Mouse (Mus musculus) liver, embryonic 15.5 days (tissue): ENCODE measurements around the gene Rrp7a. TPM values are rescaled to one million over a fixed set of nuclear protein-coding genes. Genes with fewer than 3 reads are reported as not detected.
A peak's percentile ranks its signal among the peaks of the same experiment; 100 is the strongest.

ENCODE experiments used
- ATAC-seq: fragments of 200-750 bp; cut with Nextera tagmentation; 2 replicates; pipeline ENCODE4 v1.8.0; 2017; ENCODE audit warnings: moderate number of reproducible peaks, mild to moderate bottlenecking, moderate library complexity; ENCODE audit not compliant: insufficient read depth
- H3K27ac ChIP-seq: fragments of 300-500 bp; sonication (generic); replicated peaks from 2 replicates; pipeline ENCODE4 v1.5.1; 2015; ENCODE audit warnings: mild to moderate bottlenecking, inconsistent platforms
- H3K27me3 ChIP-seq: fragments of 300-500 bp; sonication (generic); 2 replicates; pipeline ENCODE4 v1.6.1; 2015; ENCODE audit warnings: mild to moderate bottlenecking, inconsistent platforms
- H3K36me3 ChIP-seq: fragments of 300-500 bp; sonication (generic); replicated peaks from 2 replicates; pipeline ENCODE4 v1.6.1; 2015; ENCODE audit warnings: moderate library complexity, mild to moderate bottlenecking, inconsistent platforms
- H3K4me1 ChIP-seq: fragments of 300-500 bp; sonication (generic); replicated peaks from 2 replicates; pipeline ENCODE4 v1.6.1; 2015; ENCODE audit warnings: inconsistent platforms
- H3K4me2 ChIP-seq: fragments of 300-500 bp; sonication (generic); 2 replicates; pipeline ENCODE4 v1.6.1; 2015; ENCODE audit warnings: moderate library complexity, mild to moderate bottlenecking, inconsistent platforms
- H3K4me3 ChIP-seq: fragments of 300-500 bp; sonication (generic); replicated peaks from 2 replicates; pipeline ENCODE4 v1.5.1; 2015; ENCODE audit warnings: mild to moderate bottlenecking, inconsistent platforms
- H3K9ac ChIP-seq: fragments of 300-500 bp; sonication (generic); 2 replicates; pipeline ENCODE4 v1.6.1; 2015; ENCODE audit warnings: moderate library complexity, mild to moderate bottlenecking, inconsistent platforms
- H3K9me3 ChIP-seq: fragments of 300-500 bp; sonication (generic); replicated peaks from 2 replicates; pipeline ENCODE4 v1.6.1; 2016; ENCODE audit warnings: inconsistent platforms
- WGBS: fragments of 180-500 bp; shearing (Covaris S2); methylation state at CpG from one replicate; pipeline ENCODE4 v1.1.7; 2015; ENCODE audit warnings: mixed read lengths; ENCODE audit not compliant: insufficient replicate concordance; 5-methylcytosine and 5-hydroxymethylcytosine counted together
- polyA plus RNA-seq: library from polyadenylated mRNA; unstranded; fragments of >200 nt; fragmentation: Nextera tagmentation; extraction: Ambion mirVana; gene quantifications from 2 replicates; pipeline ENCODE4 v1.2.1, GENCODE M21; 2015

Rrp7a gene
- polyA plus RNA-seq, 1 experiment from 2014 or later = 22.0 TPM

DNA sequence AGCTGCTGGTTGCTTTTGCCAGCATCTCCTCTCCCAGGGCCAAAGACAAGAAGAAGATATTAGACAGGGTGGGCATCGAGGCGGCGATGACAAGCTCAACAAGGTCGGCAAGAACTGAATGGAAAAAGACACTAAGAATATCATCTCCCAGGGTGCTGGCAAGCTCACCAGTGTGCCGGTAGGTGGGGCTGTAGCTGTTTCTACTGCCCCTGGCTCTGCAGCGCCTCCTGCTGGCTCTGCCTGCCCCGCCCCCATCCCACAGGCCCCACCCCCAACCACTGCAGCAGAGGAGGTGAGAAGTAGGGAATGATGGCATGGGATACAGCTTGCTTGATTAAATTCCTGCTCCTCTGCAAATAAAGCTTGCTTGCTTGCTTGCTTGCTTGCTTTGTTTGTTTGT, 36.7 kb downstream of the Rrp7a start:
- 21% methylated on average over 7 of the region's 7 CpGs for WGBS
- Histone ChIP-seq H3K4me1 (peaks cover 28% of the 10 kb centered on the region), H3K27ac (no peak overlapping the region), H3K4me2 (no peak overlapping the region), H3K36me3 (no peaks in the 10 kb centered on the region), H3K9me3 (no peaks in the 10 kb centered on the region), H3K27me3 (peaks cover 25% of the 10 kb centered on the region), H3K4me3 (no peak overlapping the region), H3K9ac (no peak overlapping the region)
- no peak for ATAC-seq

DNA sequence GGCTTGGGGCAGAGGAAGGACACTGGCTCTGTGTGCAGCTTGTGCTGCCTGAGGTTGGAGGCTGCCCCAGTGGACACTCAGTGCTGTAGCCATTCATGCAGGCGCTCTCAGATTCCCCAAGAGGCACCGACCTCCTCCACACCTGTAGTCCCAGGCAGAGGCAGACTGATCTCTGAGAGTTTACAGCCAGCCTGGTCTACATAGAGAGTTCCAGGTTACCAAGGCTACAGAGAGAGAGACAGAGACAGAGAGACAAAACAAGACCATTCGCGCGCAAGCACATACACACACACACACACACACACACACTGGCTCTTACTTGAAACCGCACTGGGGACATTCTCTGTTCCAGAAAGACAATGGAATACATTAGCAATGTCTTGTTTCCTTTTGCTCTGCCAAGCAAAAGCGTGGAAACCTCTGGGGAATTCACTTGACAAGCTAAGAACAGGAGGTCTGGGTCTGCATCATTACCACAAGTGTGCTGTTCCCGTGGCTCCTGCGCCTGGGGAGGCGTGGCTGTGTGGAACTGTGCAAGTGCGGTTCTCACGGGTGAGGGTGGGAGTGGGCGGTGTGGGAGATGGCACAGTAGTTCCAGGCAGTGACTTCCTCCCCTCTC, 38.5 kb downstream of the Rrp7a start:
- H3K4me2 ChIP-seq = no peak overlapping the region

DNA sequence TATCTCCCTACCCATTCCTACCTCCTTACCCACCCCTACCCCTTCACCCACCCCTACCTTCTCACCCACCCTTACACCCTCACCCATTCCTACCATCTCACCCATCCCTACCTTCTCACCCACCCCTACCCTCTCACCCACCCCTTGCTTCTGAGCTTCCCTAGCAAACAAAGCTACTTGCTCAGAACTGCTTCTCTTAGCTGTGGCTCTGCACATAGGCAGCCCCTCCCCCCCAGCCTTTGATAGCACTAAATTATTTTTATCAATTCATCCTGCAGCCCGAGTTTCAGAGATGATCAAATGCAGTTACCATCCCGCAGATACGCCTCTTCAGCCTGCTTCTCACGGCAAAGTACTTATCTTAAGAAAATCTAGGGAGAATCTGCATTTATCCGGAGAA, 39.1 kb downstream of the Rrp7a start:
- Histone ChIP-seq H3K27ac (no peak overlapping the region), H3K27me3 (peaks cover 11% of the 10 kb centered on the region; the same call in 1 of the 2 replicates), H3K4me3 (no peak overlapping the region), H3K9me3 (no peaks in the 10 kb centered on the region), H3K9ac (no peak overlapping the region), H3K4me2 (no peak overlapping the region), H3K4me1 (peaks cover 21% of the 10 kb centered on the region), H3K36me3 (no peaks in the 10 kb centered on the region)
- no peak for ATAC-seq
- 58% methylated on average over 5 of the region's 5 CpGs for WGBS

More for the DNA sequence above, 38.5 kb downstream of the Rrp7a start:
- no peak for ATAC-seq
- Histone ChIP-seq H3K4me3 (no peak overlapping the region), H3K4me1 (peaks cover 27% of the 10 kb centered on the region), H3K9me3 (no peaks in the 10 kb centered on the region), H3K27me3 (peaks cover 15% of the 10 kb centered on the region), H3K27ac (no peak overlapping the region), H3K36me3 (no peaks in the 10 kb centered on the region), H3K9ac (no peak overlapping the region)
- WGBS = 42% methylated on average over 13 of the region's 13 CpGs

DNA sequence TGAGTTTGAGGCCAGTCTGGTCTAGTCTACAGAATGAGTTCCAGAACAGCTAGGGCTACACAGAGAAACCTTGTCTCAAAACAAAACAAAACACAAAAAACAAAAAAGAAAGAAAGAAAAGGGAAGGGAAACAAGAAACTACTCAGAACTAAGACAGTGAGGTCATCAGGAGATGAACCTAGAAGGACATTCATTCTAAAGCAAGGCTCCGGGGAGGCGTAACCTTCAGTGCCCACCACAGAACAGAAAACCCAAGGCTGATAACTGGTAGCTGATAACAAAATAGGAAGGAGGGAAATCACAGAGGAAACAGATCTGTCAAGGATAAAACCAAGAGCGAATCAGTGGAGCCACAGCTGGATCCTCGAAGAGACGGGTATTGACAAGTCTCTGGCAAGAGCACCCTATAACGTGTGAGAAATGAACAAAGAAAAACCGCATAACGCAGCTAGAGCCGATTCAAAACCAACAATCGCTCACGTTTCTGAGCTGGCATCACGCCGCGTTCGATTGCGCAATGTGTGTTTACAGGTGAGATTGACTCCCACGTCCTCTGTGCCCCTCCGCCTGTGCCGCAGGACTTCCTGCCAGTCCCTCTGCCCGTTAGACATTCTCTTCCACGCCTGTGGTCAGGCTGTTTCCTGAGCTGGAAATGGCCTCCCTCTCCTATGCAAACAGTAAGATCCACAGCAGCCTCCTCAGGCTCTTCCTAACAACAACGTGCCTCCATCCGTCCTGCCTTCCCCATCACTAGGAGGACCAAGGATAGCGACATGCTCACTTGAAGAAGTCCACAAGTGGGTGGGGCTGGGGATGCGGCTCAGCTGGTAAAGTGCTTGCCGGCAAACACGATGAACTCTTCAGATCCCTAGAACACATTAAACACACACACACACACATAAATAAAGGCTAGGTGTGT, 46.7 kb downstream of the Rrp7a start:
- H3K4me3 ChIP-seq = no peak overlapping the region
- peaks cover 30% of the 10 kb centered on the region for H3K27me3 ChIP-seq
- H3K36me3 ChIP-seq = no peaks in the 10 kb centered on the region
- no peak overlapping the region for H3K27ac ChIP-seq
- no peaks in the 10 kb centered on the region for H3K4me1 ChIP-seq
- no peak for ATAC-seq
- no peaks in the 10 kb centered on the region for H3K9me3 ChIP-seq
- no peak overlapping the region for H3K9ac ChIP-seq
- peak overlapping the region; percentile 25 for H3K4me2 ChIP-seq
- WGBS = 9% methylated on average over 27 of the region's 27 CpGs

DNA sequence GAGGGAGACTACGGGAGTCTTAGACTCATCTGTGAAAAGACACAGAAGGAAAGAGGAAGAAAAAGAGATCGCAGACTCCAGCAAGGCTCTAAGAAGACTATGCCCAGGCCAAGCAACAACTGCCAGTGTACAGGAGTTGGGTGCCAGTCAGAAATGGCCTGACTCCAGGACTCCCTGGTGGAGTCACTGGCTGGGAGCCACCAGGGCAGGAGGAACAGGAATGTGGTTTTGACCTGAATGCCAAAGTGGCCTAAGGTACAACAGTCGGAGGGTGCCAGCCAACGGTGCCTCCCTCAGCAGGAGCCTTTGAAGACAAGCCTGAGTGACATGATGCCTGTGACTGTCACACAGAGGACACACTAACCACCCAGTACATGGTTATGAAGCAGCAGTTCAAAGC, 48.4 kb downstream of the Rrp7a start:
- Histone ChIP-seq H3K27me3 (peaks cover 30% of the 10 kb centered on the region), H3K4me1 (no peaks in the 10 kb centered on the region), H3K9me3 (no peaks in the 10 kb centered on the region), H3K36me3 (no peaks in the 10 kb centered on the region), H3K27ac (no peak overlapping the region), H3K4me2 (no peak overlapping the region), H3K9ac (no peak overlapping the region), H3K4me3 (no peak overlapping the region)
- no peak for ATAC-seq
- 67% methylated on average over 4 of the region's 4 CpGs for WGBS

DNA sequence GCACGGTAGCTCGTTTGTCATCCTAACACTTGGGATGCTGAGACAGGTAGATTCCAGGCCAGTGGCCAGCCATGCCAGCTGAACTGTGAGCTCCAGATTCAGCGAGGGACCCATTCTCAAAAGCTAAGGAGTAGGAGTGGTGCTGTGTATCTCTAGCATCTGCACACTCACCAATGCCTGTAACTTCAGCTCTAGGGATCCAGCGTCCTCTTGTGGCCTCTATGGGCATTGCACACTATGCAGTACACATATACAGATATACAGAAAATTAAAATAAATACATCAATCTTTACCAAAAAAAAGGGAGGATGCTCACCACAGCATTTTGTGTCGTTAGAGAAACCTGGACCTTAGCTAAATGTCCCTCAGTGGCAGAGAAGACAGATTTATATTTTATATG, 50.8 kb downstream of the Rrp7a start:
- H3K9me3 ChIP-seq = no peaks in the 10 kb centered on the region
- no peak for ATAC-seq
- H3K4me1 ChIP-seq = no peaks in the 10 kb centered on the region
- peaks cover 17% of the 10 kb centered on the region for H3K27me3 ChIP-seq
- no peak overlapping the region for H3K4me3 ChIP-seq
- no peak overlapping the region for H3K4me2 ChIP-seq
- no peaks in the 10 kb centered on the region for H3K36me3 ChIP-seq
- H3K9ac ChIP-seq = no peak overlapping the region
- 65% methylated on average over 5 of the region's 5 CpGs for WGBS
- no peak overlapping the region for H3K27ac ChIP-seq

DNA sequence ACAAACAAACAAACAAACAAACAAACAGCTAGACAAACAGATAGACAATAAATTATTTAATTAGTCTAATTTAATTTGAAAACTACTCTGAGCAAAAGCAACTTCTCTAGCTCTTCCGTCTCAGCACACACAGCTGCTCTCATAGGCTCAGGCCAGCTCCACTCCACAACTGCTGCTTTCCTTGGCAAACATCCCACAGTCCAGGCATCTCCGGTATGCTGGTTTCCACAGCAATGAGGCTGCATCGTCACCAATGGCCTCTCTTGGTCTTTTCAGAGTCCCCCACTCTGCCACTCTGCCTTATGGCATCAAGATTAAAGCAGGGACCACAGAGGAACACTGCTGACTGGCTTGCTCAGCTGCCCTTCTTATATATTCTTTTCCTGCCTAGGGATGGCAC, 51.7 kb downstream of the Rrp7a start:
- Histone ChIP-seq H3K4me2 (no peak overlapping the region), H3K4me1 (no peaks in the 10 kb centered on the region), H3K9ac (no peak overlapping the region), H3K4me3 (no peak overlapping the region), H3K27me3 (peaks cover 9% of the 10 kb centered on the region), H3K36me3 (no peaks in the 10 kb centered on the region), H3K27ac (no peak overlapping the region), H3K9me3 (no peaks in the 10 kb centered on the region)
- WGBS = 63% methylated on average over 3 of the region's 3 CpGs
- no peak for ATAC-seq

DNA sequence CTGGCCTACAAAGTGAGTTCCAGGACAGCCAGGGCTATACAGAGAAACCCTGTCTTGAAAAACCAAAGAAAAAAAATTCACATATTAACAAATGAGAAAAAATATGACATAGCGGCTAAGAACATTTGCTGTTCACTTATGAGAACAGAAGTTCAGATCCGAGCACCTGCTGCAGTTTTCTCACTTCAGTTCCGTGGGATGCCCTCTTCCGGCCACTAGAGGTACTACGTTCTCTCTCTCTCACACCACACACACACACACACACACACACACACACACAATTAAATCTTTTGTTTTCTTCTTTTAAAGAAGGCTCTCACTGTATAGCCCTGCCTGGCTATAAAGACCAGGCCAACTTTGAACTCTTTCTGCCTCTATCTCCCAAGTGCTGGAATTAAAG, 54.3 kb downstream of the Rrp7a start:
- no peak for ATAC-seq
- H3K36me3 ChIP-seq = no peaks in the 10 kb centered on the region
- H3K4me2 ChIP-seq = no peak overlapping the region
- H3K9ac ChIP-seq = no peak overlapping the region
- no peaks in the 10 kb centered on the region for H3K27me3 ChIP-seq
- no peak overlapping the region for H3K27ac ChIP-seq
- WGBS = 65% methylated on average over 5 of the region's 5 CpGs
- no peaks in the 10 kb centered on the region for H3K9me3 ChIP-seq
- H3K4me3 ChIP-seq = no peak overlapping the region
- no peaks in the 10 kb centered on the region for H3K4me1 ChIP-seq

DNA sequence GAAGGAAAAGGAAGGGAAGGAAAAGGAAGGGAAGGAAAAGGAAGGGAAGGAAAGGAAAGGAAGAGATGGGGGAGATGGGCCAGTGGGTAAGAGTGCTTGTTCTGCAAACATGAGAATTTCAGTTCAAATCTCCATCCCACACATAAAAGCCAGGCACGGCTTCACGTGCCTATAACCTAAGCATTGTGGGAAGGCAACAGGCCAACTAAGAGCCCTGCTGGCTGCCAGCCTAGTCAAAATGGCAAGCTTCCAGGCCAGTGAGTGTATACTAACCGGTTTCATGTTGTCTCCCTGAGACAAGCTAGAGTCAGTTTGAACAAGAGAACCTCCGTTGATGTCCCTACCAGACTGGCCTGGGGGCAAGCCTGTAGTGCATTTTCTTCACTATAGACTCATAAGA, 57.1 kb downstream of the Rrp7a start:
- Histone ChIP-seq H3K27me3 (peaks cover 9% of the 10 kb centered on the region), H3K4me1 (no peaks in the 10 kb centered on the region), H3K4me2 (no peak overlapping the region), H3K9ac (no peak overlapping the region), H3K4me3 (no peak overlapping the region), H3K9me3 (no peaks in the 10 kb centered on the region), H3K27ac (no peak overlapping the region), H3K36me3 (no peaks in the 10 kb centered on the region)
- 66% methylated on average over 4 of the region's 4 CpGs for WGBS
- no peak for ATAC-seq
